Mouse (Mus musculus): ENCODE measurements around the gene Macf1.
"Not testable (repeated sequence)": the region's sequence is repeated elsewhere in the genome, so short reads cannot be mapped to it uniquely, and the experiment has no call there.

GRCm38 (mm10) chr4:123520123-123520522 is 164.0 kb downstream of the Macf1 start:
- not testable (repeated sequence) for TF ChIP-seq CTCF (IDR thresholded peaks at IDR 0.05; ENCODE audit: control insufficient read depth, insufficient read depth, insufficient read length); MAX (IDR thresholded peaks at IDR 0.05); MYOD1 (IDR thresholded peaks at IDR 0.05; ENCODE audit: control insufficient read depth, insufficient read length, low read depth); USF1 (IDR thresholded peaks at IDR 0.05; ENCODE audit: low read depth)
